In the genomic region with DNA sequence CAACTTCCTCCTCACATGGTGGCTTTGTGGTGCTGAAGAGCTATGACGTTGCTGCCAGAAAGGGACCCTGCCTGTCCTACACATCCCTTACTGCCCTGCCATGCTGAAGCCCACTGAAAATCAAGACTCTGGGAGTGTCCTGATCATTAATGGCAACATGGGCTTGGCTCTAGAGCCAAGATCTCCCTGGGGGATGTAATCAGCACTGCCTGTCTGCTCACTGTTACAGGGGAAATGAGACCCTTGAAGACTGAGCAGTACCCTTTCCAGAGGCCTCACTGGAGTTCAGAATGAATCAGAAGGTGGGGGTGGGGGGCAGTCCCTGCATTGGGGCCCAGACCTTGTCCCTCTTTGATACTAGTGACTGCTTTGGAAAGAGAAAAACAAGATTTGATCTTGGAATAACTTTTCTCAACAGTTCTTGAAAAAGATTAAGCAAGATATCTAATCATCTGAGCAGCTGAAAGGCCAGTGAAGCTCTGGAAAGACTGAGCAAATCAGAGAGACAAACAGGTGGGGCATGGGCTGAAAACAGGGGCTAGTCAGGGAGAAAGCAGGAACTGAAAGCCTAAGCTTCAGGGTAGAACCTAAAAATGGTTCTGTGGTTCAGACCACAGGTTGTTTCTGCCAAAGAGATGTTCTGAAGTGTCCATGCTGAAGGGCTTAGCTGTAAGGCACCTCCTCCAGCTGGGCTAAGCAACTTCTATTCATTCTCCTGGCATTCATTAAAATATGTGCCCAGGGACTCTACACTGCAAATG, we compare ENCODE assay signal across 16 mouse cellular contexts.
"Had no signal": no experiment of that assay in that cellular context is flagged by ENCODE, and none has a peak within 500 bp of the region (broad histone marks: within the 10 kb centered on the region; RNA-seq: fewer than 3 reads in every experiment).

No protein-coding gene starts in this region.

- H3K4me1 ChIP-seq: limb, embryonic 15.5 days; liver, embryonic 12.5 days; midbrain, embryonic 10.5 days; neural tube, embryonic 15.5 days had no signal

- H3K4me3 ChIP-seq: limb, embryonic 15.5 days; liver, embryonic 12.5 days; midbrain, embryonic 10.5 days; myocyte; neural tube, embryonic 15.5 days had no signal

- H3K27ac ChIP-seq: limb, embryonic 15.5 days; liver, embryonic 12.5 days; midbrain, embryonic 10.5 days; neural tube, embryonic 15.5 days had no signal

- H3K36me3 ChIP-seq: limb, embryonic 15.5 days; liver, embryonic 12.5 days; midbrain, embryonic 10.5 days; neural tube, embryonic 15.5 days had no signal

- H3K27me3 ChIP-seq: limb, embryonic 15.5 days; liver, embryonic 12.5 days; neural tube, embryonic 15.5 days had no signal

- DNase-seq: kidney, adult 8-10 months; kidney, postnatal 25 days; layer of hippocampus, adult 9-11 months; layer of hippocampus, postnatal 36 days; lung, embryonic 14.5 days; lung, postnatal 10 days; midbrain, embryonic 14.5 days; retina, postnatal 1 day; right cerebral cortex, postnatal 4 days; thymus, postnatal 4 days had no signal

- ATAC-seq: intestine, postnatal 0 days; liver, embryonic 12.5 days had no signal
